Mouse (Mus musculus): ENCODE measurements around the gene Phf20.

Phf20 gene

DNA sequence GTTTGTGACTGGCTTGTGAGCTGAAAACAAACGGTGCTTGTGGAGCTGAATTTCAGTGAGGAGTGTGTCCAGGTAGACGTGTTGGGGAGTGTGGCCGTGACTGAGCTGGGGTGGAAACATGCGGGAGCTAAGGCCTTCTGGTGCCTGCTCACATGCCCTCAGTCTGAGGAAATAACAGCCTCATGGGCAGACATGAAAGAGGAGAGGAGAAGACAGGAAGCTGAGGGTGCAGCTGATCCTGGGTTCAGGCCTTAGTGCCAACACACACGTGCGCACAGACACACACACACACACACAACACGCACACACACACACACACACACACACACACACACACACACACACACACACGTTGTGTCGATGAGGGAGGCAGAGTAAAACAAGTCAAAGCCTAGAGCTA lies 71.4 kb downstream of the Phf20 start:
- no peak for DNase-seq (ENCODE audit: low spot score)

DNA sequence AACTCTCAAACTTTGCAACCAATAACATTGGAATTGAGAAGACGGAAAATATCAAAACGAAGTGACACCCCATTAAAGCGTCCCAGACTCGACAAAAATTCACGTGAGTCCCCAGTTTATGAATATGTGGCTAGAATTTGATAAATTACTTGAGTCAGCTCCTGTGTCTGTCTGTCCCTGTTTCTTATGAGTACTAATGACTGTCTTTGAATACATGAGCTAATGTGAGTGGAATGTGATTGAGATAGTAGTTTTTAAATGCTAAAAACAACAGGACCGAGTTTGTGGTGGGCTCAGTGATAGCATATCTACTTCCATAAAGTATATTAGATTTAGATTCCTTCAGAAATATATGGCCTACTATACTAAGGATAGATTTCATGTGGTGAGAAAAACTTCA lies 76.3 kb downstream of the Phf20 start:
- no peak for DNase-seq (ENCODE audit: low spot score)

DNA sequence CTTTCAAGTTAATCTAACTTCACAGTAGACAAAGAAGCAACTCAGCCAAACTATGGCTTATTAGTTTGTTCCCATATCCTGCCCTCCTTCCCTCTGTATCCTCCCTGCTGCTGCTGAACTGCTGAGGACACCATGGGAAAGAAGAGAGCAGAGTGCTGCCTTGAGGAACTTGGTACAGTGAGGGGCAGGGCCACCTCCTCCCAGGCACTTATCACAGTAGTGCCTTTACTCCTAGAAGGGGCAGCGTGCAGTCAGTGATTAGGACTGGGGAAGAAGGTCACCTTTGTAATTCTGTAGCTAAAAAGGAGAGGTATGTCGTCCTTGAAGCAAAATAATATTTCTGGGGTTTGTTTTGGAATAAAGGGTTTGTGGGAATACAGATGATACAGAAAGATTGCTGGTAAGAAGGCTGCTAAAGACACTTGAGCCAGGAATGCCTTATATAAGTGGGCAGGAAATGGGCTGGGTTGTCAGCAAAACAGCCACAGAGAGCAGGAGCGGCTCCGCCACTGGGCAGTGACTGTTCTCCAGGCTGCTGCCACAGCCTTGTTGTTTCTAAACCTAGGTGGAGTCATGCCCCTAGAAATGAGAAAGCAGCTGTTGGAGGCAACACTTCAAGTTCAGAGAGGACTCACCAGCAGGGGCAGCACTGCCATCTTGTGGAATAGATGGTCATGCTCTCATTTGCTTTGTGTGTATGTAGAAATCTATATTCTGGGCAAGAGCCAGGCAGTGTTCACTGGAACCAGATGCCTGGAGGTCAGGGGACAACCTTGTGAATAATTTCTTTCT lies 82.2 kb downstream of the Phf20 start:
- peak; percentile 71 for DNase-seq (ENCODE audit: low spot score)

DNA sequence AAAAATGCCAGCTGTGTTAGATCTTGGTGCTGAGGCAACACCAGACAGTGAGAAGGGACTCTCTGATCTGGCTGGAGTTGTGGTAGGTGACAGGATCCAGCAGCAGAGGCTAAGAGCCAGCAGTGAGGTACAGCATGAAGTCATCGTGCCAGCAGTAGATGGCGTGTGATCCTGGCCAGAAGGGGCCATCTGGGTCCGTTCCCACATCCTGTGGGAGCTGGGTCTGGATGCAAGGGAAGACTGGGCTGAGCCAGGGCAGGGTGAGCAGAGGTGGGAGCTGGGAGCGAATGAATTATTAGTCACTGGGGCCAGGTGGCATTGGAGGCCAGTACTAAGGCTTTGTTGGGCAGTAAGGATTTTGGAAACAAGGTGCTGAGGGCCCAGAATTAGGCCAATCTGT lies 85.0 kb downstream of the Phf20 start:
- DNase-seq (ENCODE audit: low spot score): no peak

DNA sequence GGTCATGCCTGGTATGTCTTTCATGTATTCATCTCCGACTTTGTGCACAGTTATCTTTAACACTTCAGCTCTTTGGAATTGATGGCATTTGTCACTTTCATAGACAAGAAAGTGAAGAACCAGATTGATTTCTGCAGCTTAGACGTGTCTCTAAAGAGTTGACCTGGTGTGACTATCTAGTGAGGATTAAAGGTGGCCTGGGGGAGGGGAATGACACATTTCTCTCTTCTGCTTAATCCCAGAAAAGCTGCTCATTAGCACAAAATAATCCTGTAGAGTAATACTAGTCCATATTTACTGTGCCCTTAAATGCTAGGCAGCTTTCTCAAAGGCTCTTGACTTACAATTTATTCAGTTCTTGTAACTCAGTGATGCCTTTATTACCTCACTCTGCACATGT lies 88.9 kb downstream of the Phf20 start:
- no peak for DNase-seq (ENCODE audit: low spot score)

DNA sequence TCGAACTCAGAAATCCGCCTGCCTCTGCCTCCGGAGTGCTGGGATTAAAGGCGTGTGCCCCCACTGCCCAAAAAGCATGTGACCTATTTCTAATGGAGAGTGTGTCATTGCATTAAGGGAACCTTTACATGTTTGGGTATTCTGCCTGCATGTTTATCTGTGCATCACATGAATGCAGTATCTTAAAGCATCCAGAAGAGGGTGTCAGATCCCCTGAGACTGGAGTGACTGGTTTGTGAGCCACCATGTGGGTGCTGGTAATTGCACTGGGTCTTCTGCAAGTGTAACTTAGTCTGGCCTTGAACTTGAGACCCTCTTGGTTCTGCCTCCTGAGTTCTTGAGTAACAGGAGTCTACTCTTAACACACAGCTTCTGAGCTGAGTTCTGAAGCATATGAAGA lies 90.5 kb downstream of the Phf20 start:
- no peak for DNase-seq (ENCODE audit: low spot score)

DNA sequence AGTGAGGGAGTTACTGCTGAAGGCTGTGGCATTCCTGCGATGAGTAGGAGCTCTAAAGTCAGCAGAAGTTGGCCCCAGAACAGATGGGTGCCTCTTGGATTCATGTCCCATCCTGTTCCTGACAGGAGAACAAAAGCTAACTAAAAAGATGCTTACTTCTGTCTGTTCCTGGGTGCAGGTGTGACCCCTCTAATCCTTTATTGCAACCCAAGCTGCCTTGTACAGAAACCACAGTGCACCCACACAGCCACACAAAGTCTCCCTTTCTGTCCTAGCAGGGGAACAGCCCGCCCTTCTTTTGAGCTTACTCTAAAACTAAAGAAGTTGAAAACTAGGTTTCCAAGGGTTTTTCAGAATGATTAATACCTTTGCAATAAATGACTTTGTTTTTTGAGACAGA lies 92.0 kb downstream of the Phf20 start:
- DNase-seq (ENCODE audit: low spot score): no peak

DNA sequence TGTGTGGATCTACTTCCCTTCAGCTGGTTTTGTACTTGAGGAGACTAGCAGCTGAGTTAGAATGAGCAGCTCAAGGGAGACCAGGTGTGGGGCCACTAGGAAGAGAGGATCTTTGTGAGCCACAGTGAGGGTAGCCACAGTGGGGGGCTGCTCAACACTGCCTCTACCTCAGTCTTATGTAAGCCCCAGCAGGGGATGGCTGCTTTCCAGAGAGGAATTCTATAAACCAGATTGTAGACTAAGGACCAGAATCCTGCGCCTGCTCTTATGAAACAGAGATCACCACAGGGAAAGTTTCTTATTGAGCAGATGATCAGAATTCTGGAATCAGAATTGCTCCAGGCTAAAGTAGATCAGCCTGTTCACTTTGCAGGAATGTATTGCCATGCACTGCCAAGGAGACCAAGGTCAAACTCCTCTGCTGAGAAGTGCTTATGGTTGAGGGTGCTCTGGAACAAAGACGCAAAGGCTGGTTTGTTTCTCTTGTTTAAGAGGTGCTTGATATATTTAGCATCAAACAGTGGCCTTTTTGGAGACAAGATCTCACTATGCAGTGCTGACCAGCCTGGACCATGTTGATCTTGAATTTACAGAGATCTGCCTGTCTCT lies 93.4 kb downstream of the Phf20 start:
- DNase-seq (ENCODE audit: low spot score): no peak

DNA sequence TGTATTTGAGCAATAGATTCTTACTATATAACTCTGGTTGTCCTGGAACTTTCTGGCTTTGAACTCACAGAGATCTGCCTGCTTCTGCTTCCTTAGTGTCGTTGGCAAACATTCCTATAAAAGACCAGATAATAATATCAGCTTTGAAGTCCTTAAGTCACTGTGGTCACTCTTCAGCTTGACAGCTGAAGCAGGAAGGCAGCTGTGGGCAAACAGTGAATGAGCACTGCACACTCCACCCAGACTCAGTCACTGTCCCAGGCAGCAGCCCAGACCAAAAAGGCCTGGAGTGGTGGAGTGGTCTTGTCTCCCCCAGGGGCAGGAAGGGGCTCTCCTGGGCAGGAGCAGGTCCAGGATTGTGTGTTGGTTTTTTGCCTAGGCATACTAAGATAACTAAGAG lies 95.7 kb downstream of the Phf20 start:
- no peak for DNase-seq (ENCODE audit: low spot score)

DNA sequence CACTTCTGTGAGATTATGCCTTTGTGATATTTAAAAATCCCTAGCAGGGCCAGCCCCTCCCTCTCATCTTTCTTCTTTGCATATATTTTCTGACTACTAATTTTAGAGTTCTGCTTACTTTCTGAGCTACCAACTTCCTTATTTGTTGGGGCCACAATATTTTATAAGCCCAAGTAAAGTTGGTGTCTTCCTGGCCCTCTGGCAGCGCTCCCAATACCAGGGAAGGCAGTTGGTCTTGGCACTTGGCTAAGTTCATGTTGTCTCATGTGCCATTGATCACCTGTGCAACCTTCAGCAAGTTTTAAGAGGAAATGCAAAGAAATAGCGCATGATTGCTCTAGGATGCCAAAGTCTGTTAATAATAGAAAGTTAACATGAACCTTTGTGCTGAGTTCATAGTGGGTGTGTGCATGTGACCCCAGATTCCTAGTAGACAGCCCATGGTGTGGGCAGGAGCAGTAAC lies 99.4 kb downstream of the Phf20 start:
- DNase-seq (ENCODE audit: low spot score): no peak

DNA sequence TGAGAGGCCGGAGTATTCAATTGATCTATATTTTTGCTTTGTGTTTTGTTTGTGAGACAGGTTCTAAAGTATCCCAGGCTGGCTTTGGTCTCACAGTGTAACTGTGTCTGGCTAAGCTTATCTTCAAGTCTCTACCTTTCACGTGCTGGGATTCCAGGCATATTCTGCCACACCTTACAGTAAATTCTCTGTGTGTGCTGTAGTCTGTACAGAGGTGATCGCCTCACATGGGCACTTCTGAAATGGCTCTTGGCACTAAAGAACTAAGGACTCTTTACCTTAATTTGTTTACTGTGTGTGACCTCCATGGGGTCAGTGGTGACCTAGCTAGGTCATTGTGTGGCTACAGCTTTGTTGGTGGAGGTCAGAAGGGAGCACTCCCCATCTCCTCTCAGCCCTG lies 99.9 kb downstream of the Phf20 start:
- DNase-seq (ENCODE audit: low spot score): no peak

DNA sequence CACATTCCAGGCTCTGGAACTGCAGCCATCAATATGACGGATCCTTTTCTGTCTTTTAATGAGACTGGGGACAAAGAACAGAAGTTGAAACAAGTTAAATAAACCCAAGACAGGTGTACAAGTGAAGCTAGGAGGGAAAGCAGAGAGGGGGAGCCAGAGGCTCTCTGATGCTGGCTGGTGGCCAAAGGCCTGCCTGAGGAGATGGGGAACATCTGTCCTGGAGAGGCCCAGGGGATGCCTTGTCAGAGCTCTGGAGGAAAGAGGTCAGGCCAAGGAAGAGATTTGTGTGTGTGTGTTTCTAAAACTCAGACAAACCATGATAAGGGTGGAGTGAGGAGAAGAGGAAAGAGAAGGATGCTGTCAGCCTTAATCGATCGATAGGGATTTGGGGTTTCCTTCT lies 101.4 kb downstream of the Phf20 start:
- no peak for DNase-seq (ENCODE audit: low spot score)

DNA sequence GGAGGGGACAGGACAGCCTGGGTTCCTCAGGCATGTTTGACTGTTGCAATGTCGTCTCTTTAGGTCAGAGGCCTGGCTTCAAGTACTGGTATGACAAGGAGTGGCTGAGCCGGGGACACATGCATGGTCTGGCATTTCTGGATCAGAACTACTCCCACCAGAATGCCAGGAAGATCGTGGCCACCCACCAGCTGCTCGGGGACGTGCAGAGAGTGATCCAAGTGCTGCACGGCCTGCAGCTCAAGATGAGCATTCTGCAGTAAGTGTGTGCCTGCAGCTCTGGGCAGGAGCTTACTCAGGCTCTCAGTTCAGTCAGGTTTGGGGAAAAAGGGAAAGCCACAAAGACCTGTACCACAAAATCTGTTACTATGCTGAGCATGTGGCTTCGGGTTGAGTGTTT lies 102.2 kb downstream of the Phf20 start:
- DNase-seq (ENCODE audit: low spot score): no peak

DNA sequence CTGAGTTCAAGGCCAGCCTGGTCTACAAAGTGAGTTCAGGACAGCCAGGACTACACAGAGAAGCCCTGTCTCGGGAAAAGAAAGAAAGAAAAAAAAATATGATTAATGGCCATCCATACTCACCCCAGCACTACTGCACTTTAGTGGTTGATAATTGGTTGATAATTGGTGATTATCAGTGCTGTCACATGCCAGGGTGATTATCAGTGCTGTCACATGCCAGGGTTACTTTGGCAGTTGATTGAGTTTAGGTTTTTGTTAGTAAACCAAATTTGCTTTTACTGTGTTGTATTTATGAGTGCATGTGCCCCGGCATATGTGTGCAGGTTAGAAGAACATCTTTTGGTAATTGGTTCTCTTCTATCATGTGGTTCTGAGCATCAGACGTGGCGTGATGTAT lies 105.8 kb downstream of the Phf20 start:
- DNase-seq (ENCODE audit: low spot score): no peak

DNA sequence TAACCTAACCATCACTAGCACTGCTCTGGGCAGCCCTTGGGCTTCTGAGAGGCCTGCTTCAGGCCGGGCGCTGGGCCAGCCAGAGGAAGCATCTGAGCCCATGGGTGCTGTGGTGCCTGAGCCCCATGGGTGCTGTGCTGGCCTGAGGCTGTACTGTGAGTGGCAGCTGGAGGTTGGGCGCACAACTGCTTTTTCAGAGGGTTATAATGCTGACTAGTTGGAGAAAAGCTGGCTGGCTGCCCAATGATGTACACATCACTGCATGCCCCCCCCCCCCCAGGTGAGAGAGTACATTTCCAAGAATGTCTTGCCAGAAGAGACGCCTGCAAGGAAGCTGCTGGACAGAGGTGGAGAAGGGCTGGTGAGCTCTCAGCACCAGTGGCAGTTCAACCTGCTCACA lies 108.1 kb downstream of the Phf20 start:
- no peak for DNase-seq (ENCODE audit: low spot score)

DNA sequence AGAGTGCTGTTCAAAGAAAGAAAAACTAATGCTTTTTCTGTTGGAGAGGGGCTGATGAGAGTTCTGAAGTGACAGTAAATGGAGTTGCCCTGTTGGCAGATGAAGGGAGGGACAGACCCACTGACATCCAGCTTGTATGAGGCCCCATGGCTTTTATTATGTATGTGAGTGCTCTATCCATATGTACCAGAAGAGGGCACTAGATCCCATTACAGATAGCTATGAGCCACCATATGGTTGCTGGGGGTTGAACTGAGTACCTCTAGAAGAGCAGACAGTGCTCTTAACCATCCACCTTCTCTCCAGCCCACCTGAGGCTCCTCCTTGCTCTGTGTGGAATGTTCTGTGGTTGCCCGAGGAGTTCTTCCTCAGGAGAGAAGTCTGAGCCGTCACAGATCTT lies 109.6 kb downstream of the Phf20 start:
- no peak for DNase-seq (ENCODE audit: low spot score)

DNA sequence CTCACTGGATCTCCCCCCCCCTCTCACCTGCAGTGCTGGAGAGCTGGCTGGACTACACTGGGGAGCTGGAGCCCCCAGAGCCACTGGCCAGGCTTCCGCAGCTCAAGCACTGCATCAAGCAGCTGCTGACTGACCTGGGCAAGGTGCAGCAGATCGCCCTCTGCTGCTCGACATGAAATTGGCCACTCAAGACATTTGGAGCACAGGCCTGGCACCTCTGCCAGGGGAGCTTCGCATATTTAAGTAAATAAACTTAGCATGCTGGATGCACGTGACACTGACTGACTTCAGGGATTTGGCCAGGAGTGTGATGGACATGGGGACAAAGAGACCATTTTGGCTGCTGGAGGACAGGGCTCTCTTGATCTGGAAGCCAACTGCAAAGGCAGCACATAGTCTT lies 111.0 kb downstream of the Phf20 start:
- DNase-seq (ENCODE audit: low spot score): no peak

DNA sequence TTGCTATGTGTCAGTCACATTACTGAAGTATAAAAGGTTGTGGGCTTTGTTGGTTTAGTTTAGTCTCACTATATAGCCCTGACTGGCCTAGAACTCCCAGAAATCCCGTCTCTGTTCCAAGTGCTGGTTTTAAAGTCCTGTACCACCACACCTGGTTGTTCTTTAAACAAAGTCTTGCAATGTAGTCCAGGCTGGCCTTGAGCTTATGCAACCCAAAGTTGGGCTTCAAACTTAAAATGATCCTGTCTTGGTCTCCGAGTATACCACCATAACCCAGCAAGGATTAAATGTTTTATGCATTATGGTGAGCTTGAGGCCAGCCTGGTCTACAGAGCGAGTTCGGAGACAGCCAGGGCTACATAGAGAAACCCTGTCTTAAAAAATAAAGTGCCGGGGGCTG lies 113.7 kb downstream of the Phf20 start:
- no peak for DNase-seq (ENCODE audit: low spot score)

DNA sequence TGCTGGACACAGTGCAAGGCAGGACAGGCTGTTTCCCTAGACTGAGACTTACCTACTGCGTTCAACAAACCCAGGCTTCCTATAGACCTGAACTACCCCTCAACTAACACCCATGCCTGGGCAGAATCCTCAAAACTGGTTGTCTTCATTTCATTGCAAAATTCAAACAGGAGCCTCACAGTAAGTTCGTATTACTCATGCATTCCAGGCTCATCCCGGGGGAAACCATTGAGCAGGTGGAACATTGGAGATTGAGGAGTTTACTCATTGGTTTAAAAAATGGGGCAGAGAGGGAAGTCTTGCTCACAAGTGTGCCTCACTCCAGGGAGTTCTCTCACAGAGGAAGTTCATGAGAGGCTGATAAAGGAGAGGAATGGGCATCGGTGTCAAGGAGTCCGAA lies 114.2 kb downstream of the Phf20 start:
- no peak for DNase-seq (ENCODE audit: low spot score)

DNA sequence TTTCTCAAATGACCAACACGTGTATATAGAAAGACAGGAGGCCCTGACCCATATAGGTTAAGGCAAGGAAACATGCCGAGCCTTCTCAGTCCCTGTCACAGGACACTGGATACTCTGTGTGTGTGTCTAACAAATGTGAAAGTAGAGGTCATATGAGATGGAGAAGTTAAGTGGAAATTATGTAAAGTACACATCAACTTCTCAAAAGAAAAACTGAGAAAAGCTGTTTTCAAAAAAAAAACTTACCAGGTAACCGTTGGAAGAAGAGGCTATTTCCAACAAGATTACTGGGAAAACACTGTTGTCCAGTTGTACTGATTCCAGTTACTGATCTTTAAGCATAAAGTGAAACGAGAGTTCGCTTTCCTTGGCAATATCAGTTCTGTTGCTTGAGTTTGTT lies 114.7 kb downstream of the Phf20 start:
- no peak for DNase-seq (ENCODE audit: low spot score)

DNA sequence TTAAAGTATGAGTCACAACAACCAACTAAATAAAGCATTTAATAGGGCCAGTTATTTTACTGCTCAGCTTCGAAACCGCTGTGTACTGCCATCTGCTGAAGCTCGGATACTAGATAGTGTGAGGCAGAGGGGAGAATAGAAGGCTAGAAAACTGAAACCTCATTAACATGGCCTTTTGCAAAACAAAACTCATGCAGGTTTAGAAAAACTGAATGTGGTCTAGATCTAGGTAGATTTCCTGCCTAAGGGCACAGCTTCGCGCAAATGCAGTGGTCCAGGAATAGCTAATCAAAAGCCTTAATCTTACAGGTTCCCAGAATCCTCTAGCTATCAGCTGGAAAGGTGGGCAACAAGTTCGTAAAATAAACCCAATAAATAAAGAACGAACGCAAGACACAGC lies 115.2 kb downstream of the Phf20 start:
- DNase-seq (ENCODE audit: low spot score): no peak

DNA sequence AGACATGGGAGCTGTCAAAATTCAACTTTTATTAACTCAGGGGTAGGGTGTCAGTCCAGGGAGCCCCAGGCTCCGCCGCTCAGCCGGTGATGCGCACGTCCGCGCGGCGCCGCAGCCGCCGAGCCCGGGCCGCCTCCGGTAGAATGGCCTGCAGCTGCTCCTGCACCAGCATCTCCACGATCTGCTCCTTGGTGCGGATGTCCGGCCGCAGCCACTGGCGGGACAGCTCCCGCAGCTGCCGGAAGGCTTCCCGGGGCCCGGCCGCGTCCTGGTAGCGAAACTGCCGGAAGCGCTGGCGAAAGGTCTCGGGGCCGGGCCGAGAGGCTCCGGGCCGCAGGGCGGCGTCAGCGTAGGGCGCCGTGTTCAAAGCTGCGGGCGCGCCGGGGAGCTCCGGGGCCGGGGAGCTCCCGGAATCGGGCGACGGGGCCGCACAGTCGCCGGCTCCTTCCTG lies 115.6 kb downstream of the Phf20 start:
- DNase-seq (ENCODE audit: low spot score): peak; percentile 33

DNA sequence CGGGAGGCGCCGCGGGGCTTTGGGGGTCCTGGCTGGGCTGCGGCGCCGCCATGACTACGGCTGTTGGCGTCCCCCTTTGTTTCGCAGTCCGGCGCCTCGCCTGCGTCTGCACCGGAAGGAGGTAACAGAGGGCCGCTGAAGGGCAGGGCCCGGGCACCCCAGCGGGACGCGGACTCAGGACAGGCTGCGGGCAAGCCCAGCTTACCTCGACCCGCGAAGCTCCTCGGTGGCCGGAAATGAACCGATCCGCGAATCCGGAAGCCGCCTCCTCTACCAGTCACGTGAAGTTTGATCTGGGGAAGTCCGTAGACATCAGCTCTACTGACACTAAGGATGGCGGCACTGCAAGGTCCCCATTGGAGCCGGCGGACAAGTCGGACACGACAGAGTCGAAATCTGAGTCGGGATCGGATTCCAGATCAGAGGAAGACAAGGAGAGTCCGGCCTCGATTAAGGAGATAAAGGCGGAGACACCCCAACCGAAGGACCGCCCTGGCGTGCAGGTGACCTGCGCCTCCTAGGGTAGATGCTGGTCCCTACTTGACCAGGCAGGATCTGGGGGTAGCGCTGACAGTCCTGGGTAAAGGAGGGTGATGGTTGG lies 116.1 kb downstream of the Phf20 start, which contains the start of the genes Cnbd2 and Scand1:
Gene Cnbd2, plus strand, starts transcription at position 3 of the 601 bp plus-strand sequence.
Gene Scand1, minus strand, starts transcription at position 408 of the 601 bp plus-strand sequence.
- peak; percentile 74 for DNase-seq (ENCODE audit: low spot score)

Measured in ovary, adult 18-20 months (tissue).